Mouse (Mus musculus): Measurements from ENCODE around the gene Rad50. TPM values are rescaled to one million over a fixed set of nuclear protein-coding genes. Genes with fewer than 3 reads are reported as not detected.

Rad50 gene
- polyA plus RNA-seq, 1 experiment: 6.1 TPM

- Histone ChIP-seq H3K4me1 (ENCODE audit: control insufficient read depth, insufficient read depth, low read length) (peaks cover 1% of the 10 kb centered on the region; the same call in 1 of the 2 replicates), H3K27ac (ENCODE audit: insufficient read depth, low read length) (no peak overlapping the region), H3K4me3 (ENCODE audit: insufficient read depth, low read length) (peak overlapping the region; percentile 45)
- TF ChIP-seq CTCF (IDR thresholded peaks at IDR 0.05; ENCODE audit: extremely low read depth, insufficient read depth, low read length) (no peak), POLR2A (IDR thresholded peaks at IDR 0.05; ENCODE audit: extremely low read depth, insufficient read depth, low read length) (no peak)
Measured at GRCm38 (mm10) chr11:53706236-53706933, 734 bp downstream of the Rad50 start.

- Histone ChIP-seq H3K27ac (ENCODE audit: insufficient read depth, low read length) (no peak overlapping the region), H3K4me3 (ENCODE audit: insufficient read depth, low read length) (no peak overlapping the region), H3K4me1 (ENCODE audit: control insufficient read depth, insufficient read depth, low read length) (no peaks in the 10 kb centered on the region)
- TF ChIP-seq POLR2A (IDR thresholded peaks at IDR 0.05; ENCODE audit: extremely low read depth, insufficient read depth, low read length) (no peak), CTCF (IDR thresholded peaks at IDR 0.05; ENCODE audit: extremely low read depth, insufficient read depth, low read length) (no peak)
Measured at GRCm38 (mm10) chr11:53699351-53699750, 7.8 kb downstream of the Rad50 start.

- TF ChIP-seq POLR2A (IDR thresholded peaks at IDR 0.05; ENCODE audit: extremely low read depth, insufficient read depth, low read length): no peak
- TF ChIP-seq CTCF (IDR thresholded peaks at IDR 0.05; ENCODE audit: extremely low read depth, insufficient read depth, low read length): no peak
- H3K4me1 ChIP-seq (ENCODE audit: control insufficient read depth, insufficient read depth, low read length): no peaks in the 10 kb centered on the region
- H3K4me3 ChIP-seq (ENCODE audit: insufficient read depth, low read length): no peak overlapping the region
- H3K27ac ChIP-seq (ENCODE audit: insufficient read depth, low read length): no peak overlapping the region
Measured at GRCm38 (mm10) chr11:53698521-53698920, 8.6 kb downstream of the Rad50 start.

GRCm38 (mm10) chr11:53691979-53692378, 15.1 kb downstream of the Rad50 start:
- Histone ChIP-seq H3K4me3 (ENCODE audit: insufficient read depth, low read length) (peak overlapping the region; percentile 26), H3K4me1 (ENCODE audit: control insufficient read depth, insufficient read depth, low read length) (no peaks in the 10 kb centered on the region), H3K27ac (ENCODE audit: insufficient read depth, low read length) (no peak overlapping the region)
- TF ChIP-seq POLR2A (IDR thresholded peaks at IDR 0.05; ENCODE audit: extremely low read depth, insufficient read depth, low read length): no peak
- no peak for TF ChIP-seq CTCF (IDR thresholded peaks at IDR 0.05; ENCODE audit: extremely low read depth, insufficient read depth, low read length)

- Histone ChIP-seq H3K27ac (ENCODE audit: insufficient read depth, low read length) (no peak overlapping the region), H3K4me3 (ENCODE audit: insufficient read depth, low read length) (no peak overlapping the region), H3K4me1 (ENCODE audit: control insufficient read depth, insufficient read depth, low read length) (no peaks in the 10 kb centered on the region)
- TF ChIP-seq POLR2A (IDR thresholded peaks at IDR 0.05; ENCODE audit: extremely low read depth, insufficient read depth, low read length) (no peak), CTCF (IDR thresholded peaks at IDR 0.05; ENCODE audit: extremely low read depth, insufficient read depth, low read length) (no peak)
Measured at GRCm38 (mm10) chr11:53682994-53683530, 24.1 kb downstream of the Rad50 start.

GRCm38 (mm10) chr11:53682170-53682569, 24.9 kb downstream of the Rad50 start:
- H3K4me1 ChIP-seq (ENCODE audit: control insufficient read depth, insufficient read depth, low read length): no peaks in the 10 kb centered on the region
- TF ChIP-seq CTCF (IDR thresholded peaks at IDR 0.05; ENCODE audit: extremely low read depth, insufficient read depth, low read length) (no peak), POLR2A (IDR thresholded peaks at IDR 0.05; ENCODE audit: extremely low read depth, insufficient read depth, low read length) (no peak)
- no peak overlapping the region for H3K4me3 ChIP-seq (ENCODE audit: insufficient read depth, low read length)
- no peak overlapping the region for H3K27ac ChIP-seq (ENCODE audit: insufficient read depth, low read length)

GRCm38 (mm10) chr11:53681686-53682085, 25.4 kb downstream of the Rad50 start:
- TF ChIP-seq POLR2A (IDR thresholded peaks at IDR 0.05; ENCODE audit: extremely low read depth, insufficient read depth, low read length) (no peak), CTCF (IDR thresholded peaks at IDR 0.05; ENCODE audit: extremely low read depth, insufficient read depth, low read length) (no peak)
- Histone ChIP-seq H3K27ac (ENCODE audit: insufficient read depth, low read length) (no peak overlapping the region), H3K4me3 (ENCODE audit: insufficient read depth, low read length) (no peak overlapping the region), H3K4me1 (ENCODE audit: control insufficient read depth, insufficient read depth, low read length) (no peaks in the 10 kb centered on the region)

- Histone ChIP-seq H3K27ac (ENCODE audit: insufficient read depth, low read length) (no peak overlapping the region), H3K4me1 (ENCODE audit: control insufficient read depth, insufficient read depth, low read length) (no peaks in the 10 kb centered on the region), H3K4me3 (ENCODE audit: insufficient read depth, low read length) (no peak overlapping the region)
- TF ChIP-seq CTCF (IDR thresholded peaks at IDR 0.05; ENCODE audit: extremely low read depth, insufficient read depth, low read length): no peak
- TF ChIP-seq POLR2A (IDR thresholded peaks at IDR 0.05; ENCODE audit: extremely low read depth, insufficient read depth, low read length): no peak
Measured at GRCm38 (mm10) chr11:53680141-53680540, 27.0 kb downstream of the Rad50 start.

- Histone ChIP-seq H3K4me3 (ENCODE audit: insufficient read depth, low read length) (no peak overlapping the region), H3K27ac (ENCODE audit: insufficient read depth, low read length) (no peak overlapping the region), H3K4me1 (ENCODE audit: control insufficient read depth, insufficient read depth, low read length) (no peaks in the 10 kb centered on the region)
- TF ChIP-seq POLR2A (IDR thresholded peaks at IDR 0.05; ENCODE audit: extremely low read depth, insufficient read depth, low read length) (no peak), CTCF (IDR thresholded peaks at IDR 0.05; ENCODE audit: extremely low read depth, insufficient read depth, low read length) (no peak)
Measured at GRCm38 (mm10) chr11:53671414-53671813, 35.7 kb downstream of the Rad50 start.

- no peak overlapping the region for H3K4me3 ChIP-seq (ENCODE audit: insufficient read depth, low read length)
- no peak overlapping the region for H3K27ac ChIP-seq (ENCODE audit: insufficient read depth, low read length)
- no peak for TF ChIP-seq POLR2A (IDR thresholded peaks at IDR 0.05; ENCODE audit: extremely low read depth, insufficient read depth, low read length)
- TF ChIP-seq CTCF (IDR thresholded peaks at IDR 0.05; ENCODE audit: extremely low read depth, insufficient read depth, low read length): no peak
- H3K4me1 ChIP-seq (ENCODE audit: control insufficient read depth, insufficient read depth, low read length): peaks cover 5% of the 10 kb centered on the region
Measured at GRCm38 (mm10) chr11:53664091-53664490, 43.0 kb downstream of the Rad50 start.

Data from cortical plate, adult 2 months (tissue).